Mouse (Mus musculus) midbrain, embryonic 11.5 days (tissue): ENCODE data around the gene Fut11. TPM values are rescaled to one million over a fixed set of nuclear protein-coding genes. Genes with fewer than 3 reads are reported as not detected.
A peak's percentile ranks its signal among the peaks of the same experiment; 100 is the strongest.

ENCODE experiments used
- ATAC-seq: fragments of 200-750 bp; cut with Nextera tagmentation; 2 replicates; pipeline ENCODE4 v1.8.0; 2017; ENCODE audit warnings: moderate TSS enrichment, moderate library complexity; ENCODE audit not compliant: low FRiP score
- DNase-seq: peaks from one replicate; pipeline ENCODE4 v3.0.0; 2015; ENCODE audit warnings: low spot score; ENCODE audit errors: missing footprints
- H3K27ac ChIP-seq: fragments of 300-500 bp; sonication (generic); 2 replicates; pipeline ENCODE4 v1.5.1; 2014; ENCODE audit warnings: low read depth, low read length
- H3K27me3 ChIP-seq: fragments of 300-500 bp; sonication (generic); 2 replicates; pipeline ENCODE4 v1.6.1; 2014; ENCODE audit warnings: mild to moderate bottlenecking, low read length, moderate library complexity, mixed read lengths; ENCODE audit not compliant: control insufficient read depth, insufficient read depth
- H3K36me3 ChIP-seq: fragments of 300-500 bp; sonication (generic); 2 replicates; pipeline ENCODE4 v1.6.1; 2014; ENCODE audit warnings: mild to moderate bottlenecking, low read length, moderate library complexity, mixed read lengths; ENCODE audit not compliant: control insufficient read depth, insufficient read depth
- H3K4me1 ChIP-seq: fragments of 300-500 bp; sonication (generic); 2 replicates; pipeline ENCODE4 v1.6.1; 2014; ENCODE audit warnings: low read length; ENCODE audit not compliant: control insufficient read depth, insufficient read depth
- H3K4me2 ChIP-seq: fragments of 300-500 bp; sonication (generic); 2 replicates; pipeline ENCODE4 v1.6.1; 2014; ENCODE audit warnings: mild to moderate bottlenecking, moderate library complexity
- H3K4me3 ChIP-seq: fragments of 300-500 bp; sonication (generic); 2 replicates; pipeline ENCODE4 v1.5.1; 2014; ENCODE audit warnings: low read depth, low read length
- H3K9ac ChIP-seq: fragments of 300-500 bp; sonication (generic); 2 replicates; pipeline ENCODE4 v1.6.1; 2014; ENCODE audit warnings: low read length
- H3K9me3 ChIP-seq: fragments of 300-500 bp; sonication (generic); 2 replicates; pipeline ENCODE4 v1.6.1; 2016; ENCODE audit warnings: low read length; ENCODE audit not compliant: control insufficient read depth
- WGBS: fragments of 180-500 bp; shearing (Covaris S2); extraction: QIAGEN DNeasy Blood & Tissue Kit; methylation state at CpG from one replicate; pipeline ENCODE4 v1.1.7; 2014; 5-methylcytosine and 5-hydroxymethylcytosine counted together
- polyA plus RNA-seq: library from polyadenylated mRNA; unstranded; fragments of >200 nt; fragmentation: Nextera tagmentation; extraction: Ambion mirVana; gene quantifications from 2 replicates; pipeline ENCODE4 v1.2.1, GENCODE M21; 2014

Fut11 gene
- polyA plus RNA-seq, 1 experiment from 2014 or later, result 20.7 TPM

GRCm38 (mm10) chr14:20735052-20735451 is 40.3 kb downstream of the Fut11 start:
- Histone ChIP-seq H3K27ac (no peak overlapping the region), H3K4me2 (no peak overlapping the region)

GRCm38 (mm10) chr14:20735892-20736390 is 41.2 kb downstream of the Fut11 start:
- Histone ChIP-seq H3K9ac (no peak overlapping the region), H3K27me3 (no peaks in the 10 kb centered on the region), H3K9me3 (no peaks in the 10 kb centered on the region), H3K27ac (no peak overlapping the region), H3K4me2 (no peak overlapping the region), H3K36me3 (peaks cover 10% of the 10 kb centered on the region), H3K4me1 (peaks cover 7% of the 10 kb centered on the region), H3K4me3 (no peak overlapping the region)
- no peak for DNase-seq
- WGBS, result 90% methylated on average over 13 of the region's 13 CpGs
- ATAC-seq, result no peak

More at GRCm38 (mm10) chr14:20735052-20735451, 40.3 kb downstream of the Fut11 start:
- DNase-seq (no peak), ATAC-seq (no peak)
- H3K36me3 ChIP-seq, result peaks cover 10% of the 10 kb centered on the region
- H3K9ac ChIP-seq, result no peak overlapping the region
- H3K4me3 ChIP-seq, result no peak overlapping the region; the same call in 1 of the 2 replicates
- 65% methylated on average over 2 of the region's 2 CpGs for WGBS
- H3K4me1 ChIP-seq, result peaks cover 7% of the 10 kb centered on the region
- no peaks in the 10 kb centered on the region for H3K9me3 ChIP-seq
- no peaks in the 10 kb centered on the region for H3K27me3 ChIP-seq

- H3K9me3 ChIP-seq, result no peaks in the 10 kb centered on the region
- no peak overlapping the region for H3K4me2 ChIP-seq
- WGBS, result 49% methylated on average over 14 of the region's 14 CpGs
- H3K27me3 ChIP-seq, result no peaks in the 10 kb centered on the region
- H3K36me3 ChIP-seq, result peaks cover 10% of the 10 kb centered on the region
- peak; percentile 89 for DNase-seq
- H3K27ac ChIP-seq, result no peak overlapping the region
- peaks cover 7% of the 10 kb centered on the region for H3K4me1 ChIP-seq
- H3K9ac ChIP-seq, result no peak overlapping the region
- H3K4me3 ChIP-seq, result no peak overlapping the region
- no peak for ATAC-seq
Measured at GRCm38 (mm10) chr14:20737306-20737705, 42.5 kb downstream of the Fut11 start.

- Histone ChIP-seq H3K4me1 (peaks cover 2% of the 10 kb centered on the region), H3K27me3 (no peaks in the 10 kb centered on the region), H3K9ac (no peak overlapping the region), H3K27ac (no peak overlapping the region), H3K36me3 (peaks cover 10% of the 10 kb centered on the region), H3K9me3 (no peaks in the 10 kb centered on the region), H3K4me2 (no peak overlapping the region), H3K4me3 (no peak overlapping the region)
- ATAC-seq (no peak), DNase-seq (no peak)
- WGBS, result 88% methylated on average over 8 of the region's 8 CpGs
Measured at GRCm38 (mm10) chr14:20738511-20738910, 43.7 kb downstream of the Fut11 start.

- WGBS, result 92% methylated on average over 9 of the region's 9 CpGs
Measured at GRCm38 (mm10) chr14:20741301-20741700, 46.5 kb downstream of the Fut11 start.

GRCm38 (mm10) chr14:20743614-20744013 is 48.8 kb downstream of the Fut11 start:
- H3K4me1 ChIP-seq, result no peaks in the 10 kb centered on the region
- no peak overlapping the region for H3K27ac ChIP-seq
- no peaks in the 10 kb centered on the region for H3K9me3 ChIP-seq
- H3K27me3 ChIP-seq, result no peaks in the 10 kb centered on the region
- H3K9ac ChIP-seq, result no peak overlapping the region
- no peak overlapping the region for H3K4me3 ChIP-seq
- peaks cover 5% of the 10 kb centered on the region for H3K36me3 ChIP-seq
- ATAC-seq, result no peak
- no peak overlapping the region for H3K4me2 ChIP-seq
- WGBS, result 82% methylated on average over 3 of the region's 3 CpGs
- DNase-seq, result no peak

More at GRCm38 (mm10) chr14:20741301-20741700, 46.5 kb downstream of the Fut11 start:
- Histone ChIP-seq H3K4me3 (no peak overlapping the region), H3K27ac (no peak overlapping the region), H3K36me3 (peaks cover 10% of the 10 kb centered on the region), H3K4me2 (no peak overlapping the region), H3K4me1 (no peaks in the 10 kb centered on the region), H3K9ac (no peak overlapping the region), H3K9me3 (no peaks in the 10 kb centered on the region), H3K27me3 (no peaks in the 10 kb centered on the region)
- ATAC-seq (no peak), DNase-seq (no peak)

GRCm38 (mm10) chr14:20746935-20747334 is 52.2 kb downstream of the Fut11 start:
- no peaks in the 10 kb centered on the region for H3K27me3 ChIP-seq
- no peak overlapping the region for H3K27ac ChIP-seq
- 90% methylated on average over 3 of the region's 3 CpGs for WGBS
- no peaks in the 10 kb centered on the region for H3K9me3 ChIP-seq
- H3K4me2 ChIP-seq, result no peak overlapping the region
- DNase-seq, result no peak
- H3K4me3 ChIP-seq, result no peak overlapping the region
- no peak overlapping the region for H3K9ac ChIP-seq
- no peaks in the 10 kb centered on the region; the same call in 1 of the 2 replicates for H3K36me3 ChIP-seq
- no peak for ATAC-seq
- no peaks in the 10 kb centered on the region for H3K4me1 ChIP-seq

- 83% methylated on average over 4 of the region's 4 CpGs for WGBS
- Histone ChIP-seq H3K4me1 (no peaks in the 10 kb centered on the region), H3K9me3 (no peaks in the 10 kb centered on the region), H3K27ac (no peak overlapping the region), H3K27me3 (no peaks in the 10 kb centered on the region), H3K9ac (no peak overlapping the region), H3K4me2 (no peak overlapping the region), H3K4me3 (no peak overlapping the region), H3K36me3 (no peaks in the 10 kb centered on the region; the same call in 1 of the 2 replicates)
- ATAC-seq (no peak), DNase-seq (no peak)
Measured at GRCm38 (mm10) chr14:20748388-20748787, 53.6 kb downstream of the Fut11 start.

GRCm38 (mm10) chr14:20749494-20750051 is 54.8 kb downstream of the Fut11 start:
- no peak for DNase-seq
- Histone ChIP-seq H3K4me3 (no peak overlapping the region), H3K9ac (no peak overlapping the region), H3K36me3 (no peaks in the 10 kb centered on the region), H3K4me1 (no peaks in the 10 kb centered on the region), H3K27ac (no peak overlapping the region), H3K9me3 (no peaks in the 10 kb centered on the region), H3K27me3 (no peaks in the 10 kb centered on the region), H3K4me2 (no peak overlapping the region)
- no peak for ATAC-seq
- 91% methylated on average over 4 of the region's 4 CpGs for WGBS
